Mouse (Mus musculus): ENCODE measurements at regions not wholly inside any gene's neighbourhood (a gene's known extent, or its start where the extent isn't known, plus 50 kb on each side); places are given as distances from the start of the nearest gene placed in this dataset.
"Not testable (repeated sequence)": the region's sequence is repeated elsewhere in the genome, so short reads cannot be mapped to it uniquely, and the experiment has no call there.

GRCm38 (mm10) chr11:23079936-23080794 lies 72.8 kb downstream of the Fam161a start:
- no peak for ATAC-seq (replicated peaks; ENCODE audit: insufficient number of reproducible peaks, low FRiP score, low TSS enrichment)
- Histone ChIP-seq H3K4me1 (ENCODE audit: control insufficient read depth, insufficient read depth, low read length) (0 out of 2 replicates have a peak, but pooled peaks cover 2% of the 10 kb centered on the region), H3K27ac (ENCODE audit: low read depth, low read length) (no peak overlapping the region), H3K36me3 (ENCODE audit: control insufficient read depth, insufficient read depth, low read length) (no peaks in the 10 kb centered on the region), H3K9me3 (replicated peaks; ENCODE audit: control insufficient read depth, low read length) (no peaks in the 10 kb centered on the region), H3K4me2 (no peak overlapping the region), H3K9ac (ENCODE audit: low read depth, low read length) (no peak overlapping the region), H3K4me3 (ENCODE audit: low read depth, low read length) (no peak overlapping the region), H3K27me3 (ENCODE audit: control insufficient read depth, insufficient read depth, low read length) (no peaks in the 10 kb centered on the region)
- 74% methylated on average over 3 of the region's 3 CpGs for WGBS (ENCODE audit: insufficient replicate concordance)

- Histone ChIP-seq H3K4me2 (no peak overlapping the region), H3K4me1 (ENCODE audit: control insufficient read depth, insufficient read depth, low read length) (0 out of 2 replicates have a peak, but pooled peaks cover 2% of the 10 kb centered on the region), H3K27ac (ENCODE audit: low read depth, low read length) (no peak overlapping the region), H3K9ac (ENCODE audit: low read depth, low read length) (no peak overlapping the region), H3K9me3 (replicated peaks; ENCODE audit: control insufficient read depth, low read length) (no peaks in the 10 kb centered on the region), H3K36me3 (ENCODE audit: control insufficient read depth, insufficient read depth, low read length) (no peaks in the 10 kb centered on the region), H3K27me3 (ENCODE audit: control insufficient read depth, insufficient read depth, low read length) (no peaks in the 10 kb centered on the region), H3K4me3 (ENCODE audit: low read depth, low read length) (no peak overlapping the region)
- no peak for ATAC-seq (replicated peaks; ENCODE audit: insufficient number of reproducible peaks, low FRiP score, low TSS enrichment)
- 55% methylated on average over 4 of the region's 4 CpGs for WGBS (ENCODE audit: insufficient replicate concordance)
Observed at GRCm38 (mm10) chr11:23081616-23082015, 74.3 kb downstream of the Fam161a start.

- not testable (repeated sequence) for H3K27me3 ChIP-seq (ENCODE audit: control insufficient read depth, insufficient read depth, low read length); H3K4me3 ChIP-seq (ENCODE audit: low read depth, low read length); H3K4me1 ChIP-seq (ENCODE audit: control insufficient read depth, insufficient read depth, low read length); H3K36me3 ChIP-seq (ENCODE audit: control insufficient read depth, insufficient read depth, low read length); ATAC-seq (replicated peaks; ENCODE audit: insufficient number of reproducible peaks, low FRiP score, low TSS enrichment); H3K9me3 ChIP-seq (replicated peaks; ENCODE audit: control insufficient read depth, low read length); H3K9ac ChIP-seq (ENCODE audit: low read depth, low read length); H3K27ac ChIP-seq (ENCODE audit: low read depth, low read length); H3K4me2 ChIP-seq
- WGBS (ENCODE audit: insufficient replicate concordance), result 80% methylated on average over 2 of the region's 2 CpGs
Observed at GRCm38 (mm10) chr11:23083811-23084210, 76.5 kb downstream of the Fam161a start.

- Histone ChIP-seq H3K9me3 (replicated peaks; ENCODE audit: control insufficient read depth, low read length) (0 out of 2 replicates have a peak, but pooled peaks cover 2% of the 10 kb centered on the region), H3K27ac (ENCODE audit: low read depth, low read length) (no peak overlapping the region), H3K4me2 (no peak overlapping the region), H3K36me3 (ENCODE audit: control insufficient read depth, insufficient read depth, low read length) (no peaks in the 10 kb centered on the region), H3K27me3 (ENCODE audit: control insufficient read depth, insufficient read depth, low read length) (no peaks in the 10 kb centered on the region), H3K4me3 (ENCODE audit: low read depth, low read length) (no peak overlapping the region), H3K4me1 (ENCODE audit: control insufficient read depth, insufficient read depth, low read length) (no peaks in the 10 kb centered on the region), H3K9ac (ENCODE audit: low read depth, low read length) (no peak overlapping the region)
- WGBS (ENCODE audit: insufficient replicate concordance), result 79% methylated on average over 5 of the region's 5 CpGs
- no peak for ATAC-seq (replicated peaks; ENCODE audit: insufficient number of reproducible peaks, low FRiP score, low TSS enrichment)
Observed at GRCm38 (mm10) chr11:23095287-23095686, 88.0 kb downstream of the Fam161a start.

- H3K9ac ChIP-seq (ENCODE audit: low read depth, low read length); H3K27me3 ChIP-seq (ENCODE audit: control insufficient read depth, insufficient read depth, low read length); H3K4me3 ChIP-seq (ENCODE audit: low read depth, low read length); H3K4me2 ChIP-seq; H3K36me3 ChIP-seq (ENCODE audit: control insufficient read depth, insufficient read depth, low read length); H3K27ac ChIP-seq (ENCODE audit: low read depth, low read length); ATAC-seq (replicated peaks; ENCODE audit: insufficient number of reproducible peaks, low FRiP score, low TSS enrichment); H3K4me1 ChIP-seq (ENCODE audit: control insufficient read depth, insufficient read depth, low read length); H3K9me3 ChIP-seq (replicated peaks; ENCODE audit: control insufficient read depth, low read length): not testable (repeated sequence)
- 33% methylated on average over 1 of the region's 1 CpGs for WGBS (ENCODE audit: insufficient replicate concordance)
Observed at GRCm38 (mm10) chr11:23095723-23096122, 88.4 kb downstream of the Fam161a start.

GRCm38 (mm10) chr11:23096451-23097222 lies 89.3 kb downstream of the Fam161a start:
- WGBS (ENCODE audit: insufficient replicate concordance), result 57% methylated on average over 2 of the region's 2 CpGs
- H3K4me3 ChIP-seq (ENCODE audit: low read depth, low read length), result no peak overlapping the region
- H3K4me2 ChIP-seq, result no peak overlapping the region
- H3K36me3 ChIP-seq (ENCODE audit: control insufficient read depth, insufficient read depth, low read length), result no peaks in the 10 kb centered on the region
- H3K4me1 ChIP-seq (ENCODE audit: control insufficient read depth, insufficient read depth, low read length), result no peaks in the 10 kb centered on the region
- no peak for ATAC-seq (replicated peaks; ENCODE audit: insufficient number of reproducible peaks, low FRiP score, low TSS enrichment)
- H3K27ac ChIP-seq (ENCODE audit: low read depth, low read length), result no peak overlapping the region
- no peaks in the 10 kb centered on the region for H3K27me3 ChIP-seq (ENCODE audit: control insufficient read depth, insufficient read depth, low read length)
- H3K9ac ChIP-seq (ENCODE audit: low read depth, low read length), result no peak overlapping the region
- H3K9me3 ChIP-seq (replicated peaks; ENCODE audit: control insufficient read depth, low read length), result 0 out of 2 replicates have a peak, but pooled peaks cover 2% of the 10 kb centered on the region

- 57% methylated on average over 2 of the region's 2 CpGs for WGBS (ENCODE audit: insufficient replicate concordance)
- no peak overlapping the region for H3K4me2 ChIP-seq
- no peak overlapping the region for H3K4me3 ChIP-seq (ENCODE audit: low read depth, low read length)
- H3K9me3 ChIP-seq (replicated peaks; ENCODE audit: control insufficient read depth, low read length), result 0 out of 2 replicates have a peak, but pooled peaks cover 2% of the 10 kb centered on the region
- no peak overlapping the region for H3K9ac ChIP-seq (ENCODE audit: low read depth, low read length)
- H3K4me1 ChIP-seq (ENCODE audit: control insufficient read depth, insufficient read depth, low read length), result no peaks in the 10 kb centered on the region
- no peaks in the 10 kb centered on the region for H3K36me3 ChIP-seq (ENCODE audit: control insufficient read depth, insufficient read depth, low read length)
- no peak for ATAC-seq (replicated peaks; ENCODE audit: insufficient number of reproducible peaks, low FRiP score, low TSS enrichment)
- no peak overlapping the region for H3K27ac ChIP-seq (ENCODE audit: low read depth, low read length)
- no peaks in the 10 kb centered on the region for H3K27me3 ChIP-seq (ENCODE audit: control insufficient read depth, insufficient read depth, low read length)
Observed at GRCm38 (mm10) chr11:23097223-23097490, 89.8 kb downstream of the Fam161a start.

- ATAC-seq (replicated peaks; ENCODE audit: insufficient number of reproducible peaks, low FRiP score, low TSS enrichment), result no peak
- Histone ChIP-seq H3K27me3 (ENCODE audit: control insufficient read depth, insufficient read depth, low read length) (no peaks in the 10 kb centered on the region), H3K4me3 (ENCODE audit: low read depth, low read length) (no peak overlapping the region), H3K4me1 (ENCODE audit: control insufficient read depth, insufficient read depth, low read length) (no peaks in the 10 kb centered on the region), H3K27ac (ENCODE audit: low read depth, low read length) (no peak overlapping the region), H3K9me3 (replicated peaks; ENCODE audit: control insufficient read depth, low read length) (no peaks in the 10 kb centered on the region), H3K4me2 (no peak overlapping the region), H3K36me3 (ENCODE audit: control insufficient read depth, insufficient read depth, low read length) (no peaks in the 10 kb centered on the region), H3K9ac (ENCODE audit: low read depth, low read length) (no peak overlapping the region)
- WGBS (ENCODE audit: insufficient replicate concordance), result 60% methylated on average over 9 of the region's 9 CpGs
Observed at GRCm38 (mm10) chr11:23114636-23115035, 107.3 kb downstream of the Fam161a start.

All from heart, embryonic 11.5 days (tissue).